Mouse (Mus musculus): ENCODE results near the gene Olfr974. TPM values are rescaled to one million over a fixed set of nuclear protein-coding genes. Genes with fewer than 3 reads are reported as not detected.
"Not testable (repeated sequence)": the region's sequence is repeated elsewhere in the genome, so short reads cannot be mapped to it uniquely, and the experiment has no call there.

The Olfr974 gene
- polyA plus RNA-seq, 1 experiment: not detected

DNA sequence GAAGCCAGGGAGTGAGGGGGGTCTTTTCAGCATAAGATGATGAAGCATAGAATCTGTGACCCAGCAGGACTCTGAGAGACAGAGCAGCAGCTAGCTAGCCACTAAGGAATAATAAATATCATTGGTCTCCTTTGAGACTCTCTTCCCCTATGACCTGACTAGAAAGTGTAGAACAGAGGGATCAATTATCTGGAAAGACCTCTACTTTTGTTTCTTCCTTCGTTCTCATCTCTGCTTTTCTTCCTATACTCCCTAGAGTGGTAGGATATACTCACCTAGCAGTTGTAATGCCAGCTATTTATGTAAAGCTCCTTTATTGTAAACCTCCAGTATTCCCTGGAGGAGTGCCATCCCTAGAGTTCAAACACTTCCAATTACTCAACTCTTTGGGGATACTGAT lies 14.6 kb downstream of the Olfr974 start, which contains the start of gene Olfr975:
Olfr975 (minus strand) TSS at position 101 of the 400 bp plus-strand sequence.
- H3K9ac ChIP-seq (ENCODE audit: low read depth, poor library complexity, severe bottlenecking): no peak within 1 kb of the TSS
- H3K27ac ChIP-seq (ENCODE audit: insufficient read depth, low read length): no peak within 1 kb of the TSS
- no peaks in the 10 kb centered on the region for H3K36me3 ChIP-seq (ENCODE audit: control insufficient read depth, insufficient read depth, low read length, poor library complexity, severe bottlenecking)
- H3K4me1 ChIP-seq (ENCODE audit: control insufficient read depth, insufficient read depth, low read length): no peaks in the 10 kb centered on the region
- H3K9me3 ChIP-seq (replicated peaks; ENCODE audit: control insufficient read depth, insufficient read depth, low read length, poor library complexity, severe bottlenecking): no peaks in the 10 kb centered on the region
- no peak within 1 kb of the TSS for H3K4me3 ChIP-seq (ENCODE audit: low read depth, low read length)
- TF ChIP-seq POLR2A (IDR thresholded peaks at IDR 0.05; ENCODE audit: insufficient read depth, low read length) (no peak), EP300 (IDR thresholded peaks at IDR 0.05; ENCODE audit: insufficient read depth, low read depth, low read length) (no peak), CTCF (IDR thresholded peaks at IDR 0.05; ENCODE audit: low read depth, low read length) (no peak)
- H3K27me3 ChIP-seq (ENCODE audit: control insufficient read depth, insufficient read depth, low read length, poor library complexity, severe bottlenecking): no peaks in the 10 kb centered on the region

DNA sequence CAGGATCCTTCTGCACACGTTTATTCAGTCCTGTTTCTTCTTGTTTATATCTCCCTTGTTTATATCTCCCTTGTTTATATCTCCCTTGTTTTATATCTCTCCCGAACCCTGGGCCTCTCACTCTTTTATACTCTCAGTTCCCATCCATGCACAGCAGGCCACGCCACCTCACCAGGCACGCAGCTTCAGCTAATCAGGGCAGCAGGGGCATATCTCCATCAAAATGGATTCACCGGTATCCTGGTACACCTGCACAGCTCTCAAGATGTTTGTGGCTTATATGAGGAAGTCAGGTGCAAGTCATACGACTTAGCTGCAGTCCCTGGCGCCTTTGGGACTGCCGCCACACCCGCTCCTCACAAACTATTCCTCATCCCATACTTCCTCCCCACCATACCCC lies 23.7 kb downstream of the Olfr974 start, which contains the start of gene Olfr976:
Olfr976 (minus strand) TSS at position 101 of the 400 bp plus-strand sequence.
- not testable (repeated sequence) for H3K27ac ChIP-seq (ENCODE audit: insufficient read depth, low read length)

DNA sequence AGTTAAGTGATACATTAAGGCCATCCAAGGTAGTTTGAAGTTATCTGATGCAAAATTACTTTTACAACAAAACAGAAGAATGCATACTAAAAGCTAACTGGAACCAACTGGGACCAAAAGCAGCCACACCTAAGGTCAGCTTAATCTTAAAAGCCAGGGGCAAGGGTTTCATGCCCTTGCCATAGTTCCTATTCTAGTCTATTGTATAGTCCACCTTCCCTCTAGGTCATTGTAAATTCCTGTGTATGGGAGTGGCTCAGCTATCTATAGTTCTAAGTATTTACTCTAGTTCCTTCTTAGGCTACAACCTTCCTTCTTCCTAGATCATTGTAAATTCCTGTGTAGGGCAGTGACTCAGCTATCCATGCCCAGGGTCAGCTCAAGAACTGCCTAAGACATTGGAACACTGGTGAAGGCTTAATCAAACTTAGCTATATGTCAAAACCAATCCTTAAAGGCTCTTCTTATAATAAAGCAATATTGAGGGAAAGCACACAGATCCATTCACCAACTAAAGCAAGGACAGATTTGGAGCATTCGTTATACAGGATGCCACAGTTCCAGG lies 39.4 kb downstream of the Olfr974 start:
- not testable (repeated sequence) for H3K9ac ChIP-seq (ENCODE audit: low read depth, poor library complexity, severe bottlenecking); H3K36me3 ChIP-seq (ENCODE audit: control insufficient read depth, insufficient read depth, low read length, poor library complexity, severe bottlenecking); H3K4me3 ChIP-seq (ENCODE audit: low read depth, low read length); H3K4me1 ChIP-seq (ENCODE audit: control insufficient read depth, insufficient read depth, low read length); H3K9me3 ChIP-seq (replicated peaks; ENCODE audit: control insufficient read depth, insufficient read depth, low read length, poor library complexity, severe bottlenecking); H3K27me3 ChIP-seq (ENCODE audit: control insufficient read depth, insufficient read depth, low read length, poor library complexity, severe bottlenecking)
- H3K27ac ChIP-seq (ENCODE audit: insufficient read depth, low read length): peak overlapping the region; percentile 44; the same call in 1 of the 2 replicates

More for the DNA sequence above, 23.7 kb downstream of the Olfr974 start, which contains the start of gene Olfr976:
- not testable (repeated sequence) for H3K9ac ChIP-seq (ENCODE audit: low read depth, poor library complexity, severe bottlenecking); H3K9me3 ChIP-seq (replicated peaks; ENCODE audit: control insufficient read depth, insufficient read depth, low read length, poor library complexity, severe bottlenecking); H3K4me1 ChIP-seq (ENCODE audit: control insufficient read depth, insufficient read depth, low read length); H3K4me3 ChIP-seq (ENCODE audit: low read depth, low read length); H3K27me3 ChIP-seq (ENCODE audit: control insufficient read depth, insufficient read depth, low read length, poor library complexity, severe bottlenecking); H3K36me3 ChIP-seq (ENCODE audit: control insufficient read depth, insufficient read depth, low read length, poor library complexity, severe bottlenecking)

GRCm38 (mm10) chr9:39991813-39992212 lies 54.5 kb downstream of the Olfr974 start, which contains the start of gene Olfr978:
Olfr978 (plus strand) TSS chr9:39992113.
- H3K36me3 ChIP-seq (ENCODE audit: control insufficient read depth, insufficient read depth, low read length, poor library complexity, severe bottlenecking): no peaks in the 10 kb centered on the region
- TF ChIP-seq EP300 (IDR thresholded peaks at IDR 0.05; ENCODE audit: insufficient read depth, low read depth, low read length) (no peak), POLR2A (IDR thresholded peaks at IDR 0.05; ENCODE audit: insufficient read depth, low read length) (no peak), CTCF (IDR thresholded peaks at IDR 0.05; ENCODE audit: low read depth, low read length) (no peak)
- no peaks in the 10 kb centered on the region for H3K9me3 ChIP-seq (replicated peaks; ENCODE audit: control insufficient read depth, insufficient read depth, low read length, poor library complexity, severe bottlenecking)
- no peak within 1 kb of the TSS for H3K9ac ChIP-seq (ENCODE audit: low read depth, poor library complexity, severe bottlenecking)
- no peak within 1 kb of the TSS for H3K4me3 ChIP-seq (ENCODE audit: low read depth, low read length)
- H3K27ac ChIP-seq (ENCODE audit: insufficient read depth, low read length): no peak within 1 kb of the TSS
- no peaks in the 10 kb centered on the region for H3K27me3 ChIP-seq (ENCODE audit: control insufficient read depth, insufficient read depth, low read length, poor library complexity, severe bottlenecking)
- H3K4me1 ChIP-seq (ENCODE audit: control insufficient read depth, insufficient read depth, low read length): no peaks in the 10 kb centered on the region

Other genes with a start within 250 kb of the Olfr974 start
- not detected in 2 replicates for gene Olfr149, start 230.4 kb upstream of the Olfr974 start, polyA plus RNA-seq (2011; ENCODE audit: insufficient read depth, insufficient read length, low read depth, missing spikeins)
- not detected in 2 replicates for gene Olfr965, start 226.1 kb upstream of the Olfr974 start, polyA plus RNA-seq (2011; ENCODE audit: insufficient read depth, insufficient read length, low read depth, missing spikeins)
- gene Olfr150, start 206.5 kb upstream of the Olfr974 start, polyA plus RNA-seq (2011; ENCODE audit: insufficient read depth, insufficient read length, low read depth, missing spikeins): not detected in 2 replicates
- not detected in 2 replicates for gene Olfr967, start 191.3 kb upstream of the Olfr974 start, polyA plus RNA-seq (2011; ENCODE audit: insufficient read depth, insufficient read length, low read depth, missing spikeins)
- not detected in 2 replicates for gene Olfr968, start 154.2 kb upstream of the Olfr974 start, polyA plus RNA-seq (2011; ENCODE audit: insufficient read depth, insufficient read length, low read depth, missing spikeins)
- gene Olfr969, start 146.6 kb upstream of the Olfr974 start, polyA plus RNA-seq (2011; ENCODE audit: insufficient read depth, insufficient read length, low read depth, missing spikeins): not detected in 2 replicates
- not detected in 2 replicates for gene Olfr970, start 128.6 kb upstream of the Olfr974 start, polyA plus RNA-seq (2011; ENCODE audit: insufficient read depth, insufficient read length, low read depth, missing spikeins)
- gene Olfr971, start 100.6 kb upstream of the Olfr974 start, polyA plus RNA-seq (2011; ENCODE audit: insufficient read depth, insufficient read length, low read depth, missing spikeins): not detected in 2 replicates
- gene Olfr972, start 71.1 kb upstream of the Olfr974 start, polyA plus RNA-seq (2011; ENCODE audit: insufficient read depth, insufficient read length, low read depth, missing spikeins): not detected in 2 replicates
- gene Olfr229, start 30.2 kb upstream of the Olfr974 start, polyA plus RNA-seq (2011; ENCODE audit: insufficient read depth, insufficient read length, low read depth, missing spikeins): not detected in 2 replicates
- gene Olfr975, start 14.5 kb downstream of the Olfr974 start, polyA plus RNA-seq (2011; ENCODE audit: insufficient read depth, insufficient read length, low read depth, missing spikeins): 0.36 TPM in 1 of 2 replicates, not detected in the other
- gene Olfr976, start 23.6 kb downstream of the Olfr974 start, polyA plus RNA-seq (2011; ENCODE audit: insufficient read depth, insufficient read length, low read depth, missing spikeins): 0.19 TPM in 1 of 2 replicates, not detected in the other
- gene Olfr978, start 54.6 kb downstream of the Olfr974 start, polyA plus RNA-seq (2011; ENCODE audit: insufficient read depth, insufficient read length, low read depth, missing spikeins): not detected in 2 replicates
- gene Olfr979, start 66.0 kb downstream of the Olfr974 start, polyA plus RNA-seq (2011; ENCODE audit: insufficient read depth, insufficient read length, low read depth, missing spikeins): not detected in 2 replicates
- not detected in 2 replicates for gene Olfr980, start 72.1 kb downstream of the Olfr974 start, polyA plus RNA-seq (2011; ENCODE audit: insufficient read depth, insufficient read length, low read depth, missing spikeins)
- 0.15 TPM in 1 of 2 replicates, not detected in the other for gene Olfr981, start 84.0 kb downstream of the Olfr974 start, polyA plus RNA-seq (2011; ENCODE audit: insufficient read depth, insufficient read length, low read depth, missing spikeins)
- not detected in 2 replicates for gene Olfr982, start 136.3 kb downstream of the Olfr974 start, polyA plus RNA-seq (2011; ENCODE audit: insufficient read depth, insufficient read length, low read depth, missing spikeins)
- gene Olfr983, start 156.1 kb downstream of the Olfr974 start, polyA plus RNA-seq (2011; ENCODE audit: insufficient read depth, insufficient read length, low read depth, missing spikeins): 0.16 and 0.21 TPM in 2 replicates
- 0.42 and 0.43 TPM in 2 replicates for gene Olfr984, start 176.7 kb downstream of the Olfr974 start, polyA plus RNA-seq (2011; ENCODE audit: insufficient read depth, insufficient read length, low read depth, missing spikeins)
- gene Olfr985, start 192.7 kb downstream of the Olfr974 start, polyA plus RNA-seq (2011; ENCODE audit: insufficient read depth, insufficient read length, low read depth, missing spikeins): 0.64 and 0.87 TPM in 2 replicates
- gene Tmem225, start 210.6 kb downstream of the Olfr974 start, polyA plus RNA-seq (2011; ENCODE audit: insufficient read depth, insufficient read length, low read depth, missing spikeins): not detected in 2 replicates
- gene Olfr986, start 243.4 kb downstream of the Olfr974 start, polyA plus RNA-seq (2011; ENCODE audit: insufficient read depth, insufficient read length, low read depth, missing spikeins): not detected in 2 replicates